Mouse (Mus musculus) c-Kit-positive CD71-positive TER-119-positive erythroid progenitor cells, embryonic 14.5 days (primary cell): ENCODE data around the gene Soga1.

Experiments
- DNase-seq: peaks from one replicate; pipeline ENCODE4 v3.0.0-alpha.2; 2013; ENCODE audit warnings: low spot score

Soga1 gene

DNA sequence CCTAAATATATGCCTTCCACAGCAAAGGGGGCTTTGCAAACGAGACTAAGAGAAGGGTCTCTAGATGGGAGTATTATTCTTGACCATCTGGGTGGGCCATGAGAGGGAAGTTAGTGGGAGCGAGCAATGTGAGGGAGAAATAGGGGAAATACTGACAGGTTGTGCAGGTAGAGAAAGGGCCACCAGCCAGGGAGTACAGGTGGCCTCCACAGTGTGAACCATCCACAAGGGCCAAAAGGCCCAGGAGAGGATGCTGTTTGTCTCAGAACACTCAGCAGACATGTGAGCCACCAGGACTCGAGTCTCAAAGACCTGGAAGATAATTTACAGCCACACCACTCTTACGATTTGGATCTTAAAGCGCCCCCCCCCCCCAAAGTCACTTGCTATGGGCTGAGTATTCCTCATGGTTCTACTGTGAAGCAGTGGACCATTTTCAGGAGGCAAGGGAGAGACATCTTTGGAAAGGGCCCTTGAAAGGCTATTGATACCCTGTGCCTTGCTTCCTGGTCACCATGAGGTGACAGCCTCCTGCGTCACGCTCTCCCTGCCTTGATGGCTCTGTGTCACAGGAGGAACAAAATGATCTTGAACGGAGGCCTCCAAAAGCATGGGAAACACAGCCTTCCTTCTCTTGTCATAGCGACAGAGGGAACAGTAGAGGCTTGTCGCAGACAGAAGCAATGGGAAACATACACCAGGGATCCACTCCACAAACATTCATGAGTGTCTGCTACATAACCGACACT lies 18.3 kb downstream of the Soga1 start:
- DNase-seq, result no peak

DNA sequence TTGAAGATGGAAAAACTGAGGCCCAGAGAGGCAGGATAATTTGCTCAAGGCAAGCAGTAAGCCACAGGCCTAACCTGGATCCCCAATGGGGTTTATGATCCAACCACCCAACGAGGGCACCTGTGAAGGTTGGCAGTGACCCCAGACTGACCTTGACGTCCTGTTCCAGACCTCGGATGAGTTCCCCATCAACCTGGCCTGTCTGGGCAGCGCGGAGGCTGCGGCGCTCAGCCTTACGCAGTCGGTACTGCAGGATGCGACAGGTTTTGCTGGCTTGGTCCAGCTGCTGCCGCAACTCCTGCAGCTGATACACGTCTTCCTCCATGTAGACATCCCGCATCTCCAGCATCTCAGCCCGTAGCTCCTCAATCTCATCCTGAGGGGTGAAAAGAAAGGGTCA lies 19.0 kb downstream of the Soga1 start:
- DNase-seq, result no peak

DNA sequence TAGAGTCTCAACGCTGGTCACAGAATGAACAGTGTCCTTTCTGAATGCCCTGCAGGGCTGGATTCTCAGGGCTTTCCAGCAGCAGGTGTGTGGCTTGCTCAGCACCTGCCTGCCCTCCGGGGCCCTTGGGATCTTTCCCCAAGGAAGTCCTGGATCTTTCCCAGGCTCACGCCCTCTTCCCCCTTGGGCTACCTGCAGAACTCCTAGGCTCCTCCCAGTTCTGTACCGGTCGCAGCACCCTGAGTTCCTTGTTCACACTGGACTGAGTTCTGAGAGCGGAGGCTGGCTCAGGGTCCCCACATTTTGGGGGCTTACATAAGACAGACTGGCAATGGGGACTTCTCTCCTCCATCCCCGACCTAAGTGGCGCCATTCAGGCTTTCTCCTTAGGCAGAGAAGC lies 19.9 kb downstream of the Soga1 start:
- DNase-seq, result no peak

DNA sequence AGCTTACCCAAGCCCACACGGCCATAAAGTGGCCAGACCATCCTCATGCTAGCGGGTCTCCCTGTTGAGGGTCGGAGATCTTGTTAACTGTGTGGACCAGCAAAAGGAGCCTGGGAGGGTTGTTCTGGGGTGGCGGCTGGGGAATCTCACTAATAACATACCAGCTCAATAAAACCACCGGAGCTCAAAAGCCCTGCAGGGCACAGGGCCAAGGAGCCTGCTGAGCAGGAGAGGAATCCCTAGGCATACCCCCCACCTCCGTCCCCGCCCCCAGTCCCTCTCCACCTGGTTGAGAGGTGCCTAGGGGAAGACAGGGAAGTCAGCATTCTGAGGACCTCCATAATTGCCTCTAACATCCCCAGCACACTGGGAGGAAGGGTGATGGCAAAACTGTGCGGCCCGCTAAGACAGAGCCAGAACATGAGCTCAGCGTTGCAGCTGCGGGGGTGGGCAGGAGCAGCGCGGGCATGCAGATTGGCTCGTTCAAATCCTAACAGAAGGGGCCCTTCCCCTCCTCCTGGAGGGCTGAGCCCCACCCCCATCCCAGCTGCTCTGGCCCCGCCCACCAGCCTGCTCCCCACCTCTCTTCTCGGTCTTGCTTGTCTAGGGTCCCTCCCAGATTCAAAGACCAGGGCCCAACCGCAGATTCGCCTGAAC lies 20.6 kb downstream of the Soga1 start:
- DNase-seq, result no peak

DNA sequence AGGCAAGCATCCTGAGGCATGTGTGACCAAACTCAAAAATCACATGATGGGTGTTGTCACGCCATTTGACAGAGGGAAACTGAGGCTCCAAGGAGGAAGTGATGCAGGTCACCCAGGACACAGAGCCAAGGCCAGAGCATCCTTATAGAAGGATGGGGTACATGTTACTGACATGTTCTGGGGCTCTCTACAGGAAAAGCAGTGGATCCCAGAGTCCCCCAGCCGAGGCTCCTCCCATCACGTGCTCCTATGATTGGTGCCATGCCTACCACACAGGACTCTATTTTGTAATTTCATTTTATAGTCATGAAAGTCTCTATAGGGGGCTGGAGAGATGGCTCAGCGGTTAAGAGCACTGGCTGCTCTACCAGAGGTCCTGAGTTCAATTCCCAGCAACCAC lies 21.3 kb downstream of the Soga1 start:
- DNase-seq, result no peak

DNA sequence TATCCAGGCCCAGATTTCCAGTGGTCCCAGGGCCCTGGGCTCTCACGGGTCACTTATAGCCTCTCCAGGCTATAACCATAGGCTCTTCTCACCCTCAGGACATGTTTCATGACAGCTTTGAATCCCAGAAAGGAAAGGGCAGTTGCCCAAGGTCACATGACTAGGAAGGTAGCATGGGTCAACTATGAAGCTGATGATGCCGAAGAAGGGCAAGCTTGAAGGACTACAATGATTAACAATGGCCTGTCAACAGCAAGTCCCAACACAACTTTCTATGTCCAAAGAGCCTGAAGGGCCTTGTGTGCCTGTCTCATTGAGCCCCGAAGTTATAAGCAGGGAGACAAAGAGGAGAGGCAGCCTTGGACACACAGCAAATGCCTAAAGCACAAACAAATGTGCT lies 21.9 kb downstream of the Soga1 start:
- no peak for DNase-seq

DNA sequence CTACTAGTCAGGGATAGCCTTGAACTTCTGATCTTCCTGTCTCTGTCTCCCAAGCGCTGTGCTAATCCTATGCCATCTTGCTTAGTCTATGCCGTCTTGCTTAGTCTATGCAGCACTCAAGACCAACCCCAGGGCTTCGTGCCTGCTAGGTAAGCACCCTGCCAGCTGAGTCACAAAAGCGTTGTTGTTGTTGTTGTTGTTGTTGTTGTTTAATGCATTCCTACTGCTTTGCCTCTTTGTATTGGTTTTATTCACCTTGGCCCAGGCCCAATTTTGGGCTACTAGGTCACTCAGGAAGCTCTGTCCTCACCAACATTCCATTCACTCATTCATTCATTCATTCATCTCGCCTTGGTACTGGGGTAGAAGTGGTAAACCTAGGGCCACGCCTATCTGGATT lies 23.3 kb downstream of the Soga1 start:
- DNase-seq, result no peak

DNA sequence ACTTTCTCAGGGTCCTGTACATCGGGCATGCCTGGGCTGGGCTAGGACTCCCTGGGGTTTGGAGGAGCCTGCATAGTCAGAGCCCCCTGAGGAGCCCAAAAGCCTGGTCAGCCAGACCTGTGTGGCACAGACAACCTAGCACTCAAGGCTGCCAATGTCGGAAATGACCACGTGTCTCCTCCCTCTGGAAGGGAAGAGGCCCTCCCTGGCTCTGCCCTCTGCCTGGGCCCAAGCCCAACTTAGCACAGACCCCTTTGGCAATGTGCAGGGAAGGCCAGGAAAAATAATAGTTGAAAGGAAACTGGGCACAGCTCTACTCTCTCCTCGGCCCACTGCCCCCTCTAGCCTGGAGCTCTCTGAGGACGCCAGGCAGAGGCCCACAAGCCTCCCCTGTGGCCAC lies 24.2 kb downstream of the Soga1 start:
- no peak for DNase-seq

DNA sequence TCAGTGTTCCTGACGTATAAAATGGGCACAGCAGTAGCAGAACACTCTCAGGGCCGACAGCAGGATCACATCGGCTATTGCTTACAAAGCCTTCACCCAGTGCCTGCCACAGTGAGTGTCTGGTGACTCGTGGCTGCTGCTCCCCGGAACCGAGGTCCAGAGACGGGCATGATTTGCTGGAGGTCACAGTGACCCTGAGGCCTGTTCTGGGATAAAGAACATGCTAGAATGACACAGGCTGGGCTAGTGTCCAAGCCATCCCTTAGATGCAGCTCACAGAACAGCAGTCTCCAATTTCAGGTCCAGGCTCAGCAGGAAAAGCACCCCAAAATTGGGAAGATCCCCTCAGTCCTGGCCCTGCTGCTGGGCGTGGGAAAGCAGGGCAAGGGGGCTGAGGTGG lies 24.8 kb downstream of the Soga1 start:
- no peak for DNase-seq

DNA sequence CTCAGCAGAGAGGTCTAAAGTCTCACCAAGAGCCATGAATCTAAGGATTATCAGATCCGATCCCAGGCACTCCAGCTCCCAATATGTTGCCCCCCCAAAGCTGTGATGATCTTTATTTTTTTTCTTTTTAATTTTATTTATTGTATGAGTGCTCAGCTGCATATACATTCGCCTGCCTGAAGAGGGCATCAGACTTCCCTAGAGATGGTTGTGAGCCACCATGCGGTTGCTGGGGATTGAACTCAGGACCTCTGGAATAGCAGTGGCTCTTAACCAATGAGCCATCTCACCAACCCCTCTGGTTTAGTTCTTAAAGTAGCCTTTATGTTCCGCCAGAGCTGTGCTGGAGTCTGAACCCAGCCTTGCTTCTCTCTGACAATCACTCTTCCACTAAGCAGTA lies 25.3 kb downstream of the Soga1 start:
- DNase-seq, result no peak

DNA sequence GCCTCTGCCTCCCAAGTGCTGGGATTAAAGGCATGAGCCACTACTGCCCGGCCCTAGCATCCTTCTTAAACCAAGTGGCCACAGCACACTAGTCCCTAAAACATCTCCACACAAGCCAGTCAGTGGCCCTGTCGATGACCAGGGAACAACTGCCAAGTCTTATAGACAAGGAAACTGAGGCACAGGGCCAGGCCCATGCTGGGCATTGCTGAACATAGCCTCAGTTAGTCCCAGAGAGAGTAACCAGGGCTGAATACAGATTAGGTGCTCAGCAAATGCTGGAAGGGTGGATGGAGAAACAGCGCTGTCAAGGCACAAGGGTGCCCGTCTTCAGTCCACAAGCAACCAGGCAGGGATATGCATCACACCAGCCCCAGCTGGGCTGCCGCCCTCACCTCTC lies 25.9 kb downstream of the Soga1 start:
- DNase-seq, result no peak

DNA sequence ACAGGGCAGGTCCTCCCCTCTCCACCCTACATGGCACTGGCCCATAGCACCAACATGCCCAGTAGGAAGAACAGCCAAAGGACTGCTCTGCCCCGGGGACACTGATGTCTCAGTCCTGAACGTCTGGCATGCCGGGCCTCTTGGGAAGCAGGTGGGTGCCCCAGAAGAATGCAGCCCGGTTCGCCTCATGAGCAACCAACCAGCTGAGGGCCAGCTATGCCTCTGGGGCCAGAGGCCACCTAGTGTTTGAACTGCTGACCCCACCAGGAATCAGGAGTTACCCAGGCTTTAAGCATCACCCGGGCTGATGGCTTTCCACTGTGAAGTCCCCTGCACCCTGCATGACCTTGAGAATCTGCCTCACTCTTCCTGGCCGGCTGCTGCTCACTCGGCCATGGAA lies 26.6 kb downstream of the Soga1 start:
- no peak for DNase-seq

DNA sequence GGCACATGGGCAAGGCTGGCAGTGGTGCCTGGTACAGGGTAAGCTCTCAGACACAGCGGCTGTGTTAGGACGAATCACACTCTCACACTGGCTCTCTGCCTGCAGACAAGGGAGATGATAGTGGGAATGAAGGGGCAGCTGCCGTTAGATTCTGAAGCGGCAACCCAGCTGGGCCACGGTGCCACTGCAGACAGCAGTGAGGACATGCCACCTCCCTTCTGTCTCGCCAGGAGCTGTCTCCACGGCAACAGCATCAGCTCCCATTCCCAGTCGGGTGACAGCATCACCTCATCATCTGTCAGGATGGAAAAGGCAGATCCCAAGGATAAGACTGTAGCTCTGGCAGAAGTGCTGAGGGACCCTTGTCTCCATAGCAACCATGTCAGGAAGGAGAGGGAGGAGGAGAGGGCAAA lies 29.2 kb downstream of the Soga1 start:
- no peak for DNase-seq

DNA sequence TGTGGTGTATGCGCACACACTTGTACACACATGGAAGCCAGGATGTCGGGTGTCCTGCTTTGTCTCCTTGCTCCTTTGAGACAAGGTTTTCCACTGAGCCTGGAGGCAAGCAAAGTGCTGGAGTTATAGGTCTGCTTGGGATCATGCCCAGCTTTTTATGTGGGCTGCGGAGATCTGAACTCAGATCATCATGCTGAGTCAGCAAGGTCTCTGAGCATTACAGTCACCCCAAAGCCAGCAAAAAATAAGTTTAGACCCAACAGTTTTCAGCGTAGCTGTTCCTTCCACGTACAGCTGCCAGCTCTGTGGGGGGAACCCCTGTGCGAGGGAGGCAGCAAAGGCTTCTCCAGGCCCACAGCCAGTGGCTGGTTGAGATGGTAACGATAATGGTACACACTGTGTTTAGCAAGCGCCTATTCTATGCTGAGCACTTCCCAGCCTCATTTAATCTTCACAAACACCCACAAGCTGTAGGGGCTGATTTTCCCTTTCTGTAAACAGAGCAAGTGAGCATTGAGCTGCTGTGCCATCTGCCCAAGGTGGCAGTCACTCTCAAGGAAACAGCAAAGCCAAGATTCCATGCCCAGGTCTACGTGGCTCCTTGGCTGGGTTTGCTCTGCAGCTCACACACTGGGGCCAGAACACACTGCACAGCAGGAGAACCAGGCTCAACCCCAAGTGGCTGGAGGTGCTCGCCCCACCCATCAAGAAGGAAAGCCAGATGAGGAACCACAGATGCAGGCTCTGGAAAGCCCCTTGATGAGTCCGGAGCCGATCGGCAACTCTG lies 30.5 kb downstream of the Soga1 start:
- no peak for DNase-seq

DNA sequence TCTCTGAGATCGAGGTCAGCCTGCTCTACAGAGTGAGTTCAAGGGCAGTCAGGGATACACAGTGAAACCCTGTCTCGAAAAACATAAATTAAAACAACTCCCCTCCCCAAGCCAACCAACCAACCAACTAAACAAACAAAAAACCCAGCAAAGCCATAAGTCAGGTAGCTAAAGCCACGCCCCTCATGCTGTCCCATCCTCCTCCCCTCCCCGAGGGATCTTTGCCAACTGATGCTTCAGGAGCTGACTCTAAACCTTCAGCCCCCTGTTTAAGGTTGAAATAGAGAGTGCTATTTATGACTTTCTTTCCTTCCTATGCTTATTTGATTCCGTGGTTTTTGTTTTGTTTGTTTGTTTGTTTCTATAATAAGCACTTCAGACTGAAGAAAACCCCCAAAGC lies 32.1 kb downstream of the Soga1 start:
- DNase-seq, result no peak

DNA sequence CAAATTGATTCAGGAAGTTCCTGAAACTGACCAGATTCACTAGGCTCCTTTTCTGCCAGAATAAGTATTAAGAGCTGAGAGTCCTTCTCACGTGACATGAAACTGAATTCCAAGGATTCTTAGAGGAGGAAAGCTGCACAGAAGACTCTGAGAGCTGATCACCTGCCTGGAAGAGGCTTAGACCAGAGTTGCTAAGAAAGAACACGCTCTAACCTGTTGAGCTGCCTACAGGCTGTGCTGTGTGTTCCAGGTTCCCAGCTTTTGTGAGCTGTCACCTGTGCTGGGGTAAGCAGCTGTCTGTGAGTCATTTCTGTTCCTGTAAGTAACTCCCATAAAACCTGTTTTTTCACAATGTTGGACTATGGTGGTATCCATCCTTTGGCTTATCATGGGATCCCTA lies 33.1 kb downstream of the Soga1 start:
- DNase-seq, result no peak

DNA sequence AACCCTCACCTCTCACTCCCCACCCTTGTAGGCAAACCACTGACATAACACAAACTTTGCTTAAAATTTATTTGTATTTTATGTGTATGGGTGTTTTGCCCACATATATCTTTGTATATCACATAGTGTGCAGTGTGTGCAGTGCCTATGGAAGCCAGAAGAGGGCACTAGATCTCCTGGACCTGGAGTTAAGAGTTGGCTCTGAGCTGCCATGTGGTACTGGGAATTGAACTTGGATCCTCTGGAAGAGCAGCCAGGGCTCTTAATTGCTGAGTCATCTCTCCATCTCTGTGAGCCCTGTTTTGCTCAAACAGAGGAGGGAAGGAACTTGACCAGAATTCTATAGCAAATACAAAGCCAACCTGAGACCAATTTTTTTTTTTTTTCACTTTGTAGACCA lies 35.1 kb downstream of the Soga1 start:
- DNase-seq, result peak; percentile 19

DNA sequence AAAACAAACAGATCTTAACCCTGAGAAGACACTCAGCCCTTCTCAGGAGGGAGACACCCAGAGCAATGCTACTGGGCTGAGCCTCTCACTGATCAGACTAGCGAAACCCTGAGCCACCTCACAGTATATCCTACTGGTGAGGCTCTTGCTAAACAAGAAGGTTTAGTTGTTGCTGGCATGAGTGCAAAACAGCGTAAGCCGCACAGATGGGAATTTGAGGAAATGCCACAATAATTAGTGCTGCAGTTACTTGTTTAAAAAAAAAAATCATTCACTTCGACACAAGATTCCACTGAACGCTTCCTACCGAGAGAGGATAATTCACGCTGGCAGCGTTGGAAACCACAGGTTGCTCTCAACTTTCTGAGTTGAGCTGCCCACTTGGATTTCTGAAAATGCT lies 35.5 kb downstream of the Soga1 start:
- DNase-seq, result no peak

DNA sequence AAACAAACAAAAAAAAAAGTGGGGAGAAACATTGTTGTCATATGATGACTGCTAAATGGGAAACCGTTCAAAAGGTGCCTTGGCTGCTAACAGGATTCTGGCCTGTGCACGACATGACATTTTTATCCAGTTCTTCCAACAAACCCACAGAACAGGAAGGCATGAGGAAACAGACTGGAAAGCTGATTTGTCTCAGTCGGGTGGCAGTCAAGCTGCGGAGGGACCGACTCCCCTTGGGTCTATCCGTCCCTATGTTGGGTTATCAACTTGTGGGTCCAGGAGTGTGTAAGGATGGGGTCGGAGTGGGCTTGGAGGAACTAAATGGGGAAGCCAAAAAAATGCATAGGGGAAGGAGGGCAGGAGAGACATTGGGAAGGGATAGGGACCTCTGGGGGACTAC lies 37.6 kb downstream of the Soga1 start:
- DNase-seq, result no peak

DNA sequence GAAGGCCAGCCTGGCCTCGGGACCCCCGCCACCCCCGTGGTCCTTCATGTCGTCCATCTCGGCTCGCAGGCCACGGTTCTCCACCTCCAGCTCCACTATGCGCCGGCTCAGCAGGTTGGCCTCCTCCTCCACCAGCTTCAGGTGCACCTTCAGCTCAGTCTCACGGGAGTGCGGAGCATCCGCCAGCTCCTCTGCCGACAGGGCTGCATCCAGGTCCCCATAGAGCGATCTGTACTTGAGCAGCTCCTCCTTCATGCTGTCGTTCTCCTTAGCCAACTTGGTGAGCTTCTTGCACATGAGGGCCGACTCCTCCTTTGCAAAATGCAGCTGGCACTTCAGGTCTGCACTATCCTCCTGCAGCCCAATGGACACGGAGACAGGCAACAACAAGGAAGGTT lies 38.4 kb downstream of the Soga1 start:
- DNase-seq, result no peak

DNA sequence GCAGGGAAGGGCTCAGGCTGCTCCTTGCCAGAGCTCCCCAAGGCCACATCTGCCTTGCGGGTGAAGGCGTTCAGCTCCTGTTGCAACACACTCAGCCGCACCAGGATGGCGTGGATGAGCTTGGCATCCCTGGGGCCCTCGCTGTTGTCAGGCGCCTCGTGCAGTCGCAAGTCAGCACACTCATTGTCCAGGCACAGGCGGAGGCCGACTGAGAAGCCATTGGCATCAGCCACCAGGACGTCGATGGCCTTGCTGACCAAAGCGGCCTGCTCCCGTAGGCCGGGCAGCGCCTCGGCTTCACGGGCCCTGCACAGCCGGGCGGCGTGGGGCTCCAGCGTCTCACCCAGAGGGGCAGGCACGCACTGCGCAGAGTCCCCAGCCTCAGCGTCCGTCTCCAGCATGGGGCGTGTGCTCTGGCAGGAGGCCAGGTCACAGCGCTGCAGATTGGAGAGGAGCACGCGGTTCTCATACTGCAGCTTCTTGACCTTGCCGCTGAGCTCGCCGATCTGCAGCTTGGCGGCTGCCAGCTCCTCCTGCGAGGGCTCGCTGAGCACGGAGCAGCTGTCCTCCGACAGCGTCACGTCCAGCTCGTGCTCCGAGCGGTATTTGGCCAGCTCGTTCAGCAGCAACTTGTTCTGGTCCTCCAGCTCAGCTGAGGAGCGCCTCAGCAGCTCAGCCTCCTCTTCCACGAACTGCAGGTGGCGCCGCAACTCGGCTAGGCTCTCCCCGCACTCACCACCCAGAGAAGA lies 39.0 kb downstream of the Soga1 start:
- DNase-seq, result no peak

DNA sequence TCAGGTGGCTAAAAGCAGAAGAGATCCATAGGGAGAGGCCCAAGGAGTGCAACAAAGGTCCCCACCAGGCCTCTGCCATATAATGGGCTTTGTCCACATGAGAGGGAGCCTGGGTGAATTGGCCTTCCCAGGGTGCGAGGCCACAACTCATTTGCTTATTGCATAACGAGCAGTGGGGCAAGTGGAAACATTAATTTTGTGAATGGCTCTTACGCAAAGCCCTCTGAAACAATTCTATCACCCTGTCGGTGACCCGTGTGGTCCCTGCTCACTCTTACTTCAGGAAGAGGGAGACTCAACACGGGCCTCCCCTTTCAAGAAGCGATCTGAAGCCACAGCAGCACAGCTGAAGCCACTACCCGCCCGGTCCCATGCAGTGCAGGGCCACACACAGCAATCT lies 41.8 kb downstream of the Soga1 start:
- DNase-seq, result no peak

DNA sequence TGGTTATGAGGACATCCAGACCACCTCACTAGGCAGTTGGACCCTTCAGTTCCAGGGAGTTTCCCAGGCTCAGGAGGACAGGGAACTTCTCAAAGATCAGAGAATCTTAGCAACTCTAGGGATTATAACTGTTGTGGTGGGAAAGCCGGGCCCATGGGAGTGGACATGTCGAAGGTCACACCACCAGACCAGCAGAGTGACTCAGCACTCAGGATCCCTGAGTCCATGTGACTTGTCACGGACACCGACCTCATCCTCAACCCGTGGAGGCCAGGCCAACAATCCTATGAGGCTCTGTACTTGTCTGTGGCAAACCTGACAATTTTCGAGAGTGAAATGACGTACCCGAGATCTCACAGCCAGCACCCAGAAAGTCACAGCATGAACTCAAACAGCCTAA lies 42.7 kb downstream of the Soga1 start:
- DNase-seq, result no peak
